Mouse (Mus musculus): Measurements from ENCODE around the gene Tet2.

The Tet2 gene

DNA sequence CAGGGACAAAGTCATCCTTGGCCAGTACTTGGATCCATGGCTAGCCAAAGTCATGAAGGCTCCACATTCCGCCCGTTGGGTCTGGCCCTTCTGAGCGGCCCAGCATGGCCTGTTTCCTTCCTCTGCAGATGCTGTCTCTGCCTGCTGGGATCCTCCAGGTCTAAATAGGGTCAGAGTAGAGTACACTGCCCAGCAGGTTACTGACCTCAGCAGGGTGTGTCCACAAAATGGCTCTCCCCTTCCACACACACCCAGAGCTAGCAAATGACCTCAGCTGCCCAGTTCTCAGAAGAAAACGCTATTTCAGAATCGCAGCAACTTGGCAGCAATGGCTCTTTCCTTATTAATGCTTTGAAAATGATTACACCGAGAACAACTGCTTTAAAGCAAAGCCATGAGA is 27.5 kb downstream of the Tet2 start:
- DNase-seq: peak; percentile 96

DNA sequence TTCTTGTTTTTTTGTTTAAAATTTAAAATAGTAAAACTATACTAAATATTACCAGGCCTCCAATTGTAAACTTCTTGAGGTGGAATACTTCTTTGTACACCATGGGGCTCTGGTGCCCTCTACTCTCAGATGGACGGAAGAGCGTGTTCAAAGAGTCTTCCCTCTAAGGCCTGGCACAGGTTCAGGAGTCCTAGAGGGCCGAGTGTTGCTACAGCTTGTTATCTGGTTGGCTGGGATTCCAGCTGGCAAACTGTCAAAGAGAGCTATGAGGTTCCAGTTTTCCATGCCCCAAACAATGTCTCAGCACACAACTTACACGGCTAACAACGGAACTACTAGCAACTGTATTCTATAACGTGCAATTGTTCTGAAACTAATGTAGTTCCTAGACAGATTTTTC is 28.8 kb downstream of the Tet2 start:
- DNase-seq: peak; percentile 97

DNA sequence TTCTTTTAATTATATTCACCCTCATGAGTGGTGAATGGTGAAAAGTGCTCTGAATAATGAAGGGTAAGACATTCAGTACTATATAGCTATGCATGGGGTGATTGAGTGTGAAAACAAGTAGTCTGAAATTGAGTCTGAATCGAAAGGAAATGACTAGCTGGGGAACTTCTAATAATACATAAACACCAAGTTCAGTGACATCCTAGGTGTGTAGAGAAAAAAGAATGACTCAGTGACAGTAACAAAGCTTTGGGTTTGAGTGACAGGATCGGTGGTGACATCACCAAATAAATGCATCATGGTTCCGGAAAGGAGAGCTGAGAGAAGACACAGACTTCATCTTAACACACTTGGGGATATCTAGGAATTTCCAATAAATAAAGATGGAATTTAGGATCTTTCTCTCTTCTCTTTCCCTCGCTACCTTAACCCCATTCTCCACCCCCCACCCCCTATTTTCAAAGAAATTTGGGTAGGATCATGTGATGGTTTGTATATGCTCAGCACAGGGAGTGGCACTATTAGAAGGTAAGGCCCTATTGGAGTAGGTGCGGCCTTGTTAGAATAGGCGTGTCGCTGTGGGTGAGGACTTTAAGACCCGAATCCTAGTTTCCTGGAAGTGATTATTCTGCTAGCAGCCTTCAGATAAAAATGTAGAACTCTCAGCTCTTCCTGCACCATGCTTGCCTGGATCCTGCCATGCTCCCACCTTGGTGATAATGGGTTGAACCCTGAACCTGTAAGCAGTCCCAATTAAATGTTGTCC is 29.6 kb downstream of the Tet2 start:
- DNase-seq: no peak

DNA sequence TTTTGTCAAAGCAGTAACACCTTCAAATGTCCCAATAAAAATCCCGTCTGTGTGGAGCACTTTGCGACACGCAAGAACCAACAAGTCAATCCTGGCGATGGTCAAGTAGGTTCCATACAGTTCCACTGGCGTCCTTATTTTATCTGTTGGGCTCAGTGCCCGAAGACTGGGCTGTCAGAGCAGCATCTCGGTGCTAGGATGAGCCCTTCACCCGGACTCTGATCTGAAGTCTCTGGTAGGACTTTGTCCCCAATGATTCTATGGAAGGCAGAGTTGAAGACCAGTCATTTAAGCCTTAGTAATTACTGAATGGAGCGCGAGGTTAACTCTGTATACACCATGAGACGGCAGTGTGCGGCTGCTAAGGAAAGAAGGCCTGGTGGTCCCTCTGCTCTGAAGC is 30.6 kb downstream of the Tet2 start:
- DNase-seq: no peak

DNA sequence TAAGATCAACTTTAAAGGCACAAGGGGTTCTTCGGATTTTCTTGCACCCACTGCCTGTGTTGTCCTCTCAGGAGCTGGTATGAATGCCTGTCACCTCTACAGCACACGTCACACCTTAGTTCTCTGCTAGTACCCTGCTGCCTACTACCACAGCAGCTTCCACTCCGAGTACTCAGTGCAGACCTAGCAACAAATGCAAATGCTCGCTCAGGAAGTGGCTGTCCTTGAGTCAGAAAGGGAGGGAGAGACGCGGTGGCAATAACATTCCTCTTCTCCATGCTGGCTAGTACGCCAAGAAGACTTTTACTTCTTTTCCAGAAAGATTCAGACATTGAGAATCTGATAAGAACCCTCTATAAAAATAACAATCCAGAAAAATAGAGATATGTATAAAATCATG is 31.5 kb downstream of the Tet2 start:
- no peak for DNase-seq

DNA sequence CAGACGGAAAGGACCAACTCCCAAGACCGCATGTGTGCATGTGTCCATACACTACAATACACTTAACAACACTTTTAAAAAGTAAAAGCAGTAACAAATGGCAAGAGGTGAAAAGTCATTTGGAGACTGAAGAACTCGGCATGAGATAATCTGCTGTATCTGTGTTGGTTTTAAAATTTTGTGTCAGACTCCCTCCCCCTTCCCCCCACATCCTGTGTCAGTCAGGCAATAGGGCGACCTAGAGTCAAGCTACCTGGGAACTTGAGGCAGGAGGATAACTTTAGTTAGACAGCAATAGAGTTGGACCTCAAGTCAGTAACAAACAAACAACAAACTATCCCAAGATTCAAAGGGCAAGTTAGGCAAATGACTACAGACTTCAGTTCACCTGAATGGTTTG is 34.6 kb downstream of the Tet2 start:
- DNase-seq: no peak

DNA sequence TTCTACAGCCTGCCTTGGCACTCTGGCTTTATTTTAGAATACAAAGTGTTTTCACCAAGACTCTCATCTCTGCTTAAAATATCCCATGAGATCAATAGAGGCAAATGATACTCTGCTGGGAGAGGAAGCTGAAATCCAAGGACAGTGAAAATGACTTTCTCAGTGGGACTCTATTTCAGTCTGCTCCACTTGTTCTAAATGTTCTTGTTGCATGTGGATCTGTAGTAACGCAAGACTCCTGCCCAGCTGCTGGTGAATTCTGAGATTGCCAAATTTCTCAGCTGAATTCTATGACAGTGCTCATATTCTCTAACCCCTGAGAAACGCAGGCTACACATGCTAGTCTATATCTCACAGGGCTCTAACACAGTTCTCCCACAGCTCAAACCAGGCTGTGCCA is 35.1 kb downstream of the Tet2 start:
- no peak for DNase-seq

DNA sequence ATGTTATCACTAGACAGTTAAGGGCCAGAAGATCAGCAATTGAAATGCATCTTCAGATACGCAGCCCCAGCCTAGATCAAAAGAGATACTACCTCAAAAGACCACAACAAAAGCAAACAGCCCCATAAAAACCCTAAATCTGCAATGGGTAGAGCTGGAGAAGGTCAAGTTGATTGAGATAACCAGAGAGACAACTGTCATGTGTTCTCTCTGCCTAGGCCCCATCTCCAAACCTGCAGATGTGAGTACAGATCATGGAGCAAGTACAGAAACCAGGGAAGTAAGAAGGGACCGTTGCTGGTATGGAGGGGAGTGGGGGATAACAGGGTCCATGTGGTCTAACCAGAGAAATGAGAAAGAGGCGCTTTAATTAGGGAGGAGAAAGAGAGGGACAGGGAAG is 36.1 kb downstream of the Tet2 start:
- no peak for DNase-seq

DNA sequence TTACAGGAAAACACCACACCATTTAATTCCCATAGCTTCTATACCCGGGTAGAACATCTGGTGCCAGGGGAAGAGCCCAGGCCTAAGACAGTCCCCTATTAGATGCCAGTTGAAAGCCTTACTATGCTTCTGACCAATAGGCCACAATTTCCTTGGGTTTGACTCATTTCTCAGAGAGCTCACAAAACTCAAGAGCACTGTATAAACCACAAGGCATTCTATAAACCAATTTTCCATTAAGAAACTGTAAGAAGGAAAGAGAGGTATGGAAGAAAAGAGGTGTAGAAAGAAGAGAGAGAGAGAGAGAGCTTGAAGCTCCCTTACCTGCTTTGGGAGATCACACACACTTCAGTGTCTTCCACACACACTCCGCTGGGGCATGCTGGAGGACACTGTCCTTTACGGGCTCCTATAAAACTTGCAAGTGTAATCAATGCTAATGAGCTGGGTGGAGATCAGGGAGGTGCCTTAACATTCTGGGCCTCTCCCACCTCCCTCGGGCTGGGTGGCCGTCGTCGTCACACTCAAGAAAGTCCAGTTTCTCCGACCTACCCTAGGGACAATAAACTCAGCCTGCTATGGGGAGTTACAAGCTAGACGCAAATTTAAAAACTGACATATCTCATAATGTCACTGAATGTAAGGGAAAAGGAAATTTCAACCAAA is 38.5 kb downstream of the Tet2 start:
- peak; percentile 79 for DNase-seq

DNA sequence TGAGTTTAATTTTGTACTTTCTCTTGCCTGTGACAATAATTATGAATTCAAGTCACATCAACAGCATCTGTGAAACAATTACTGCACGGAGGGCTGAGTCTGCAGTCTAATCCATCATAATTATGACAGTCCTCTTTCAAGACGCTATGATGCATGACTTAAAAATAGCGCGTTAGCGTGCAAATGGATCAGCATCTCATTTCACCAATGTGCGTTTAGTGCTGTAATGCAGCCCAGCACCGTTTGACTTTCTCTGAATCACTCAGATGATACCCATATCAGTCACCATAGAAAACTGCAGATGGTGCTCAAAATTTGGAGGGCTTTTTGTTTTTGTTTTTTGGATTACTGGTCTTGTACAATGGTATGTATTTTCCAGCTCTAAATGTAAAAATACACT is 48.0 kb downstream of the Tet2 start:
- DNase-seq: no peak

DNA sequence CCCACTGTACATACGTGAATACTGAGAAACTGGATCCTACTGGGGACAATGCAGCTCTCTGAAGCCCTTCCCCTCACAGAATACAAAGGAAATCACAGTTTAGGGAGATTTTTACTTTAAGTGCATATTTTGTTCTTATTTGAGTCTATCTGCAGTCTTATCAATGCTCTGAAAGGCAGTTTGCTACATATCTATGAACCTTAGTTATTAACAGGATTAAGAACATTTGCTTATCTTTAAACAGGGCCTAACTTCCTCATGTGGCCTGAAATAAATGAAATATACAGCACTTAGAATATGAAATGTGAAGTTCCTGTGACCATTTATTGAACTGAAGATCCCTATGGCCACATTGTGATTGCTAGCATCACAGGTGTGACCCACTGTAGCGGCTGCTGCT is 53.6 kb downstream of the Tet2 start:
- DNase-seq: no peak

DNA sequence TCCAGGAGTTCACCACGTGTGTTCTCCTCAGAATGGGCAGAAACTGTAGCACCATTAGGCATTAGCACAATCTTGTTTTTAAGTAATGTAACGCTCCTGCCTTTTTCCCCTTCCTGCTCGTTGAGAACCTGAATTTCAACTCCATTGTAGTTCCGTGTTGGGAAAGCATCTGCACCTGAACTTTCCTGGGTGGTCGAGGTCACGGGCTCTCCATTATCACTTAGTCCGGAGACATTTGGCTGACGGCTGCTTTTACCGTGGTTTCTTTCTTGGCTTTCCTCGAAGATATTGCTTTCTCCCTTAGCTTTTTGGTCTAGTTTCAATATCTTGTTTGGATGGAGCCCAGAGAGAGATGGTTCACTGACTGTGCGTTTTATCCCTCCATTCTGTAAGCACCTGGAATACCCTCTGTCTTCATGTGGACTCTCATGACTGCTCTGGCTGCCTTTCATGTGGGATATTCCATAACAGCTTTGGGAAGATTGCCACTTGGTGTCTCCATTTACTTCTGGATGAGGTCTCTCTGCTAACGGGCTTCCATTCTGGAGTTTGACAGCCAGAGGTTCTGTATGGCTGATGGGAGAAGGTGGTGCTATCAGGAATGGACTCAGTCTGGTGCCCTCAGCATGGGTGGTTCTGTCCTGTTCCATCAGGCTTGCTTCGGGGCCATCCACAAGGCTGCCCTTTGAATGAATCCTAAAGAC is 56.8 kb downstream of the Tet2 start:
- peak; percentile 76 for DNase-seq

DNA sequence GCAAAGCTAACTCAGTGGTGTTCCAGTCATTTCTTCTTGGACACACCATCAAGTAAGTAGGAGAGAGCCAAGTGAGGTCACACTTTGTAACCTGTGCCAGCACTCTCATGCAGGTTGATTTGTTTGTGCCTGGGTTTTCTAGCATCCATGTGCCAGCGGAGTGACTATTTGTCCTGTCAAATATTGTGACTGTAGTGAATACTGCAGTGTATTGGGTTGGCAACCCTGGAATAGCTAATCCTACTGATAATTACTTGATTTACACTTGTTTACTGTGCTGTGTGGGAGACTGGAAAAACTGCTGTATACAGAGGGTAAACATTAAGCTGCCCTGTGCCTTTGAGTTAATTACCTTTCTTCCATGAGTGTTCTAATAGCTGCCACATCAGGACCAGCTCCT is 62.1 kb downstream of the Tet2 start:
- peak; percentile 33 for DNase-seq

DNA sequence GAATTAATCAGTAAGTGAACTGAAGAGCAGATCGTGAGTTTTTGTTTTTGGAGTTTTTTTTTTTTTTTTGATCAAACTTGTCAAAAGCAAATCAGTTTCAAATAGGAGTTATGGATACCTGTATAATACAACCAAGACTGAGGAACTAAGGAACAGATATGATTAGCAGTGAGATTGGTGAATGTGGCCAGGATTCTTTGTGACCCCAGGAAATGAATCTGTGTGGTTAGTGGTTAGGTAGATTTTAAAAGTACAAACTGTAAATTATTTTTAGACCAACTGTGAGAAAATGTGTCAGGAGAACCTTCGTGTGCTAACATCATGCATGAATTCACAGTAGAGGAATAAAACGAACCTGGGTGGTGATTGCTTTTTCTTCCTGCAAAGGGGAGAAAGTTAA is 66.0 kb downstream of the Tet2 start:
- DNase-seq: no peak

DNA sequence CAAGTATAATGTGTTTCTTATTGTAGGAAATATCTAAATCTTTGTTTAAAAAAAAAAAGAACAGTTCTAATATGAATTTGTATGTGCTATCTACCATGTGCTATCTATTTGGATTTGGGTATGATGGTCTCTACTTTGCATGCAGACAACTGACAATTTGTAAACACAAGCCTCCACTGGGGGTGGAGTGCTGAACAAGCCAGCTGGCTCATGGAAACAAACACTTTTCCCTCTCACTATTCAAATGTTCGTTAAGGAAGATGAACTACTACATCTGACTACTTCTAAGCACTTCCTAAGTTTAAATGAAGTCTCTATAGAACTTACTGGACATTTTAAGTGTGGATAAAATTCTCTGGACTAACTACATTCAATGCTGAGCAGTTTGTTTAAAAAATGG is 71.2 kb downstream of the Tet2 start:
- no peak for DNase-seq

DNA sequence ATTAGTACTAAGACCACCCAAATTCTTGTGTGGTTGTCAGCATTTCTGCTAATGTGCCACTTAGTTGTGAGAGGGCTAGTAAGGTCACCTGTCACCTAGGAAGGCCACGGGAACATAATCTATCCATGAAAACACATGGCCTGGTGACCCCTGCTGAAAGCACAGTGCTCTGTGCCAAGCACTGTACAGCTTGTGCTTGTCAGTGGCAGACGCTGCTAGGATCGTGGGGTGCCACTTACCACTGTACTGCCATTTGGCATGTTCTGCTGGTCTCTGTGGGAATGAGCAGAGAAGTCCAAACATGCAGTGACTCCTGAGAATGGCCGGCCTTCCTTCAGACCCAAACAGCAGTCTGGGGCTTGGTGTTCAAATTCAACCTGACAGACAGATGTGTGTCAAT is 73.8 kb downstream of the Tet2 start:
- no peak for DNase-seq

DNA sequence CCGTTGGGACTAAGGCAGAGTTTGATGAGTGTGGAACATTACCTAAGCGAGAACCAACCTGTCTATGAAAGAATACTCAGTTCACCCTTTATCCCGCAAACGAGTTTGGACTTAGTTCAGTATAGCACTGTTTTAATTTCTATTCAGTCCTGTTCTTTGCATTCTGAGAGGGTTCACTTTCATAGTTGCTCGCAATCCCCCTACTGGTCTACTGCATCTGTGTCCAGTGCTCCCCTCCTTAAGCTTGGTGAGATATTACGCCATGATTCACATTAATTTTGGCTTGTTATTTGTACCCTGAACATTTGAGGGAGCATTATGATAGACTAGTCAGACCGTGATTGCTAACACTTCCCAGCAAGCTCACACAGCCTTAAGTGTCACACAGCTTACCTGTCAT is 76.1 kb downstream of the Tet2 start:
- DNase-seq: no peak

DNA sequence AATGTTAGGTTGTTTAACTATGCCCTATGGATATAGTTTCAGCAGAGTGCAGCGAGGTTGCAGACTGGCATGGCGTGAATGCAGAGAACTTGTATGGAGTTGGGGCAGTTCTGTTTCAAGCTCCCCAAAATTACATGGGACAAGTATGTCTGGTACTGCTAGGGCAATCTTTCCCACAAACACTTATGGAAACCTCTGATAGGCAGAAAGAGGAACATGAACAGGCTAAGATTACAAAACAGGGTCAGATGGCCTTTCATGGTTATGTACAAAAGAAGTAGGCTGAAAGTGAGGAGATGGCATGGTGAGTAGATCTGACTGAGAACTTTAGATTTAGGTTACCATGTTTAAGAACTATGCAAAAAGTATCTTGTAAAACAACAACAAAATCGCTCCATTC is 81.7 kb downstream of the Tet2 start:
- DNase-seq: no peak

DNA sequence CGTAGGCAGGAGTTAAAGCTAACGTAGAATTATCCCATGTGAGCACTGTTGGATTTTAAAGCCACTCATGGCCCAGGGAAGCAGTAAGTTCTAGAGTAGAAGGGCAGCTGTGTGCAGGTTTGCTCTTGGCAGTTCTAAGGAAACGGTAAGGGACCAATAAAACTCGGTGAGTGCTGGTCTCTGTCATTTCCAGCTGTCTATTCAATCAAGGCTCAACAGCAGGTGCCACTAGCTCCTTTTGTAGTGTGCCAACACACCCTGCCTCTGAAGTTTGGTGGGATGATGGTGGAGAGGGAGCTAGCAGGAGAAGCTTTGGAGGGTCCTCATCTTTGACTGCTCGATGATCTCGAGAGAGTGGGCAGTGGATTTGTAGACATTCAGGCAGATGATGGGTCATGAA is 82.5 kb downstream of the Tet2 start:
- DNase-seq: no peak

DNA sequence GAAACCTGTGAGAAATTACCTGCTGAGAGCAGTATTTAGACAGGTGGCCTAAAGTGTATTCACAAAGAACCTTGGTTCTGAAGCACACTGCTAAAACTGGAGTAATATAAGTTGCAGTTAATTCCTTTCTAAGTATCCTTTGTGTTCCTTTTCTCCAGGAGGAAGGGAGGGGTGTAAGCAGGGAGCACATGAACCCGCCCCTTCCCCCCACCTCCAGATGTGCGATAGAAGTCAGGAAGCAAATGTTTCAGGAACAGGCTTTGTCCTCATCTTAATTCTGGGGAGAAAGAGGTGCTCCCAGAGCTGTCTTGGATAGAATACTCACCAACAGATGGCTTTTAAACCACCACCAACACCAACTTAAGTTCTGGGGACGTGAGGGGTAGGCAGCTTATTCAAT is 82.9 kb downstream of the Tet2 start:
- no peak for DNase-seq

DNA sequence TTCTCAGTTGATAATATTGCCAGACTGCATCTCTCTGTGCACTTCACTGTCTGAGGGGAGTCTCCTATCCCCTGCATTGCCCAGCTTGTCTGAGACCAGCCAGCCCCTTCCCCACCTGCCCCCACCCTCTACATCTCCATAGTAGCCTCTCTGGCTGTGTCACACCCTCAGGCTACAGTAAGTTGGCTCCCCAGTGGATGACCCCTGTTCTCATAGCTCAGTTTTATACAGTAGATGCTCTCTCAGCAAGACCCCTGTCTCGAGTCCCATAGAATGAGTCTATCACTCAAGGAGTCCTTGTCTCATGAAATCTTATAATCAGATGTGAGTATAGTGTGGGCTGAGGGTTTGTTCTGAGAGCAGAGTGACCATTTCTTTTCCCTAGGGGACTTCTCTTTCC is 85.8 kb downstream of the Tet2 start:
- DNase-seq: no peak

DNA sequence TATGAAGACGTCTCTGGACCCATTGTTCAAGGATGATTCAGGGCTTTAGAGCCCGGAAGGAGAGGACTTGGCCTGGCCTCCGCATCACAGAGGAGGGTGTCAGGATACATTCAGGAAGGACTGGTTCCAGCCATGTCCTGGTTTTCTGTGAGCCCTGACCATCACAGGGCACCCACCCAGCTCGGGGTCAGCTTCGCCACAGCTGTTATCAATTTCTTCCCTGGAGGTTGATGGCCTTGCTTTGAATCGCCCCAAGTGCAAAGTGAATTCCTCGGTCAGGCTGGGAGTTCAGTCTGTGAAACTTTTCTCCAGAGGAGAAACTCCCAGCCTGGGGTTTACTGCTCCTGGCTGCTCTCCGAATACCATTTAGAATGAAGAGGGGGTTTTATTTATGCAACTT is 91.0 kb downstream of the Tet2 start:
- no peak for DNase-seq

DNA sequence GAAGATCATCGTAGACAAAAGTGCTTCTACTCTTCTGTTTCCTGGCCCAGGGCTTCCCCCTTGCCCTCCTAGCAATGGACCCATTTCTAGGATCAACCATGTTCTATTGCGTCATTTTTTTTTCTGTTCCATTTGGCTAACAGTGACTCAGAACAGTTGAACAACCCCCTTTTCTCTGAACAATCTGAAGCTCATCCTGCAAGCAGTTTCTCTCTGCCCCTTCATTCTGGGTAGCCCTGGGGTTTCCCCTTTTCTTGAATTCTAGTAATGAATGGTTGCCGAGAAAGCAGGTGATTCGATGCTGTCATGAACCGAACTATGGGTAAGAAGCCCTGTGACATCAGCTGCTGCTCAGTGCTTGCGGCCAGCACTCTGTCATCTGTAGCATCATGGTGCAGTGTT is 108.0 kb downstream of the Tet2 start:
- no peak for DNase-seq

DNA sequence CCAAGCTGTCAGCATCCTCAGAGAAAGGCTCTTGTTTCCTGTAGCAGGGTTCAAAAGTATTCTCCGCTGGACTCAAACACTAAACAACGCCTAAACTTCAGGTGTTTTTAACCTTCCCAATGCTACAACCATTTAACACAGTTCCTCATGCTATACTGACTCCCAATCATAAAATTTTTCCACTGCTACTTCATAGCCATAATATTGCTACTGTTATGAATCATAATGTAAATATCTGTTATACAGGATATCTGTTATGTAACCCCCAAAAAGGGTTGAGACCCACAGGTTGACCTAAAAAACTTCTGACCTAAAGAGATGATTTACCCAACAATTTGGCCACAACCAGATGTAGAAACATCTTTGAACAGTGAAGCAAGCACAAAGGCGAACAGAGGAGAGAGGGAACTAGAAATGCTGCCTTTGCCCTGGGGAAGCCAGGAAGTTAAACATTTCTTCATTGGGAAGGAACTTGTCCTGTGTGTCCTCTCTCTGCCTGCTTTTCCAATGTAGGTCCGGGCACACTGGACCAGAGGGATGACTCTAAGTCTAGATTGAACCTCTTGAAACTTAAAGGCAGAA is 108.6 kb downstream of the Tet2 start:
- DNase-seq: no peak

Data from heart, adult 11 months (tissue).